Mouse (Mus musculus) liver, embryonic 13.5 days (tissue): Measurements from ENCODE around the gene Phip. TPM values are rescaled to one million over a fixed set of nuclear protein-coding genes. Genes with fewer than 3 reads are reported as not detected.

ENCODE experiments used
- ATAC-seq: fragments of 200-750 bp; cut with Nextera tagmentation; 2 replicates; pipeline ENCODE4 v1.8.0; 2017; ENCODE audit warnings: low read depth, mild to moderate bottlenecking, moderate number of reproducible peaks, moderate library complexity
- DNase-seq: peaks from one replicate; pipeline ENCODE4 v3.0.0; 2022
- H3K27ac ChIP-seq: fragments of 300-500 bp; sonication (generic); 2 replicates; pipeline ENCODE4 v1.5.1; 2015; ENCODE audit warnings: moderate library complexity, mild to moderate bottlenecking, inconsistent platforms
- H3K27me3 ChIP-seq: fragments of 300-500 bp; sonication (generic); 2 replicates; pipeline ENCODE4 v1.6.1; 2015; ENCODE audit warnings: mild to moderate bottlenecking, inconsistent platforms
- H3K36me3 ChIP-seq: fragments of 300-500 bp; sonication (generic); 2 replicates; pipeline ENCODE4 v1.6.1; 2015; ENCODE audit warnings: mild to moderate bottlenecking, inconsistent platforms
- H3K4me1 ChIP-seq: fragments of 300-500 bp; sonication (generic); replicated peaks from 2 replicates; pipeline ENCODE4 v1.6.1; 2015; ENCODE audit warnings: inconsistent platforms
- H3K4me2 ChIP-seq: fragments of 300-500 bp; sonication (generic); 2 replicates; pipeline ENCODE4 v1.6.1; 2015; ENCODE audit warnings: inconsistent platforms, mild to moderate bottlenecking, moderate library complexity
- H3K4me3 ChIP-seq: fragments of 300-500 bp; sonication (generic); replicated peaks from 2 replicates; pipeline ENCODE4 v1.5.1; 2015; ENCODE audit warnings: mild to moderate bottlenecking, inconsistent platforms
- H3K9ac ChIP-seq: fragments of 300-500 bp; sonication (generic); 2 replicates; pipeline ENCODE4 v1.6.1; 2015; ENCODE audit warnings: mild to moderate bottlenecking, inconsistent platforms
- H3K9me3 ChIP-seq: fragments of 300-500 bp; sonication (generic); replicated peaks from 2 replicates; pipeline ENCODE4 v1.6.1; 2016; ENCODE audit warnings: inconsistent platforms
- whole genome bisulfite sequencing: fragments of 180-500 bp; shearing (Covaris S2); methylation state at CpG from one replicate; pipeline ENCODE4 v1.1.7; 2015; ENCODE audit not compliant: insufficient replicate concordance; 5-methylcytosine and 5-hydroxymethylcytosine counted together
- polyA plus RNA-seq: library from polyadenylated mRNA; unstranded; fragments of >200 nt; fragmentation: Nextera tagmentation; extraction: Ambion mirVana; gene quantifications from 2 replicates; pipeline ENCODE4 v1.2.1, GENCODE M21; 2015

Gene Phip
- polyA plus RNA-seq, 1 experiment from 2014 or later: 25.8 TPM

GRCm38 (mm10) chr9:82867698-82868097 lies 107.6 kb downstream of the Phip start:
- H3K4me2 ChIP-seq: no peak overlapping the region
- no peak for ATAC-seq

GRCm38 (mm10) chr9:82866121-82866520 lies 109.2 kb downstream of the Phip start:
- H3K27ac ChIP-seq: no peak overlapping the region
- H3K4me2 ChIP-seq: no peak overlapping the region
- H3K27me3 ChIP-seq: no peaks in the 10 kb centered on the region
- WGBS: 95% methylated on average over 1 of the region's 1 CpGs
- H3K9ac ChIP-seq: no peak overlapping the region
- peaks cover 9% of the 10 kb centered on the region for H3K36me3 ChIP-seq
- no peak for DNase-seq
- no peaks in the 10 kb centered on the region for H3K9me3 ChIP-seq
- H3K4me3 ChIP-seq: no peak overlapping the region
- H3K4me1 ChIP-seq: no peaks in the 10 kb centered on the region
- ATAC-seq: no peak

More at GRCm38 (mm10) chr9:82867698-82868097, 107.6 kb downstream of the Phip start:
- Histone ChIP-seq H3K27me3 (no peaks in the 10 kb centered on the region), H3K4me3 (no peak overlapping the region), H3K36me3 (peaks cover 17% of the 10 kb centered on the region), H3K9ac (no peak overlapping the region), H3K9me3 (no peaks in the 10 kb centered on the region), H3K4me1 (no peaks in the 10 kb centered on the region), H3K27ac (no peak overlapping the region)
- WGBS: 77% methylated on average over 3 of the region's 3 CpGs
- no peak for DNase-seq

GRCm38 (mm10) chr9:82861775-82862430 lies 113.4 kb downstream of the Phip start:
- no peak for ATAC-seq
- Histone ChIP-seq H3K9me3 (no peaks in the 10 kb centered on the region), H3K4me2 (no peak overlapping the region), H3K9ac (no peak overlapping the region), H3K36me3 (0 out of 2 replicates have a peak, but pooled peaks cover 3% of the 10 kb centered on the region), H3K27me3 (no peaks in the 10 kb centered on the region), H3K4me1 (no peaks in the 10 kb centered on the region), H3K4me3 (no peak overlapping the region), H3K27ac (no peak overlapping the region)
- no peak for DNase-seq
- WGBS: 81% methylated on average over 3 of the region's 3 CpGs

- H3K4me1 ChIP-seq: no peaks in the 10 kb centered on the region
- H3K27ac ChIP-seq: no peak overlapping the region
- H3K36me3 ChIP-seq: 0 out of 2 replicates have a peak, but pooled peaks cover 3% of the 10 kb centered on the region
- DNase-seq: no peak
- H3K9ac ChIP-seq: no peak overlapping the region
- no peaks in the 10 kb centered on the region for H3K9me3 ChIP-seq
- 57% methylated on average over 4 of the region's 4 CpGs for WGBS
- no peaks in the 10 kb centered on the region for H3K27me3 ChIP-seq
- no peak overlapping the region for H3K4me2 ChIP-seq
- ATAC-seq: no peak
- H3K4me3 ChIP-seq: no peak overlapping the region
Observed at GRCm38 (mm10) chr9:82861316-82861715, 114.0 kb downstream of the Phip start.

- Histone ChIP-seq H3K36me3 (0 out of 2 replicates have a peak, but pooled peaks cover 3% of the 10 kb centered on the region), H3K9me3 (no peaks in the 10 kb centered on the region), H3K27ac (no peak overlapping the region), H3K9ac (no peak overlapping the region), H3K27me3 (no peaks in the 10 kb centered on the region), H3K4me1 (no peaks in the 10 kb centered on the region), H3K4me3 (no peak overlapping the region), H3K4me2 (no peak overlapping the region)
- no peak for ATAC-seq
- no peak for DNase-seq
- WGBS: 76% methylated on average over 2 of the region's 2 CpGs
Observed at GRCm38 (mm10) chr9:82860805-82861204, 114.5 kb downstream of the Phip start.

GRCm38 (mm10) chr9:82856241-82856640 lies 119.1 kb downstream of the Phip start:
- 64% methylated on average over 4 of the region's 4 CpGs for WGBS
- Histone ChIP-seq H3K4me3 (no peak overlapping the region), H3K9ac (no peak overlapping the region), H3K27me3 (no peaks in the 10 kb centered on the region), H3K36me3 (no peaks in the 10 kb centered on the region), H3K4me1 (no peaks in the 10 kb centered on the region), H3K9me3 (no peaks in the 10 kb centered on the region), H3K4me2 (no peak overlapping the region), H3K27ac (no peak overlapping the region)
- no peak for DNase-seq
- ATAC-seq: no peak

GRCm38 (mm10) chr9:82854973-82855614 lies 120.2 kb downstream of the Phip start:
- H3K27me3 ChIP-seq: no peaks in the 10 kb centered on the region
- H3K4me3 ChIP-seq: no peak overlapping the region
- no peak overlapping the region for H3K27ac ChIP-seq
- ATAC-seq (no peak), DNase-seq (no peak)
- 31% methylated on average over 3 of the region's 3 CpGs for WGBS
- no peaks in the 10 kb centered on the region for H3K36me3 ChIP-seq
- H3K9me3 ChIP-seq: no peaks in the 10 kb centered on the region
- H3K9ac ChIP-seq: no peak overlapping the region
- no peaks in the 10 kb centered on the region for H3K4me1 ChIP-seq
- no peak overlapping the region for H3K4me2 ChIP-seq

- no peak overlapping the region for H3K4me2 ChIP-seq
- H3K9me3 ChIP-seq: no peaks in the 10 kb centered on the region
- no peak overlapping the region for H3K9ac ChIP-seq
- 37% methylated on average over 2 of the region's 2 CpGs for WGBS
- no peak overlapping the region for H3K27ac ChIP-seq
- no peaks in the 10 kb centered on the region for H3K36me3 ChIP-seq
- H3K4me3 ChIP-seq: no peak overlapping the region
- no peaks in the 10 kb centered on the region for H3K27me3 ChIP-seq
- H3K4me1 ChIP-seq: no peaks in the 10 kb centered on the region
- DNase-seq (no peak), ATAC-seq (no peak)
Observed at GRCm38 (mm10) chr9:82854040-82854439, 121.3 kb downstream of the Phip start.

GRCm38 (mm10) chr9:82842671-82843070 lies 132.6 kb downstream of the Phip start:
- 65% methylated on average over 4 of the region's 4 CpGs for WGBS
- Histone ChIP-seq H3K9ac (no peak overlapping the region), H3K36me3 (no peaks in the 10 kb centered on the region), H3K4me3 (no peak overlapping the region), H3K27ac (no peak overlapping the region), H3K4me1 (no peaks in the 10 kb centered on the region), H3K9me3 (no peaks in the 10 kb centered on the region), H3K4me2 (no peak overlapping the region), H3K27me3 (no peaks in the 10 kb centered on the region)
- ATAC-seq: no peak
- DNase-seq: no peak

- no peak overlapping the region for H3K4me2 ChIP-seq
- no peaks in the 10 kb centered on the region for H3K36me3 ChIP-seq
- no peak overlapping the region for H3K27ac ChIP-seq
- no peak overlapping the region for H3K9ac ChIP-seq
- no peaks in the 10 kb centered on the region for H3K4me1 ChIP-seq
- H3K9me3 ChIP-seq: no peaks in the 10 kb centered on the region
- H3K4me3 ChIP-seq: no peak overlapping the region
- DNase-seq (no peak), ATAC-seq (no peak)
- 64% methylated on average over 6 of the region's 6 CpGs for WGBS
- H3K27me3 ChIP-seq: no peaks in the 10 kb centered on the region
Observed at GRCm38 (mm10) chr9:82835921-82836320, 139.4 kb downstream of the Phip start.

- no peak overlapping the region for H3K27ac ChIP-seq
- ATAC-seq: no peak
- H3K4me3 ChIP-seq: no peak overlapping the region
- H3K4me1 ChIP-seq: peaks cover 12% of the 10 kb centered on the region
- H3K9ac ChIP-seq: no peak overlapping the region
- no peak overlapping the region for H3K4me2 ChIP-seq
- no peak for DNase-seq
- H3K27me3 ChIP-seq: no peaks in the 10 kb centered on the region
- WGBS: 65% methylated on average over 4 of the region's 4 CpGs
- no peaks in the 10 kb centered on the region for H3K9me3 ChIP-seq
- no peaks in the 10 kb centered on the region for H3K36me3 ChIP-seq
Observed at GRCm38 (mm10) chr9:82831891-82832290, 143.4 kb downstream of the Phip start.
